Mouse (Mus musculus) liver, adult 2 months (tissue): Measurements from ENCODE around the gene St5. TPM values are rescaled to one million over a fixed set of nuclear protein-coding genes. Genes with fewer than 3 reads are reported as not detected.

Experiments
- DNase-seq: peaks from one replicate; pipeline ENCODE4 v3.0.0-alpha.2; 2011; ENCODE audit warnings: low read depth, low spot score; ENCODE audit errors: extremely low read depth
- H3K27ac ChIP-seq: fragments of 200-500 bp; replicated peaks from 2 replicates; pipeline ENCODE4 v1.5.1; 2012; ENCODE audit warnings: low read depth, mild to moderate bottlenecking, control low read depth, inconsistent platforms, low read length; ENCODE audit not compliant: insufficient read depth
- H3K27me3 ChIP-seq: fragments of 200-500 bp; 2 replicates; pipeline ENCODE4 v1.6.1; 2012; ENCODE audit warnings: mild to moderate bottlenecking, moderate library complexity, low read length, inconsistent platforms; ENCODE audit not compliant: control insufficient read depth, insufficient read depth
- H3K36me3 ChIP-seq: fragments of 200-500 bp; 2 replicates; pipeline ENCODE4 v1.6.1; 2012; ENCODE audit warnings: low read length, inconsistent platforms; ENCODE audit not compliant: control insufficient read depth, insufficient read depth
- H3K4me1 ChIP-seq: fragments of 200-500 bp; 2 replicates; pipeline ENCODE4 v1.6.1; 2011; ENCODE audit warnings: low read length; ENCODE audit not compliant: control insufficient read depth, insufficient read depth
- H3K4me3 ChIP-seq: fragments of 200-500 bp; 2 replicates; pipeline ENCODE4 v1.5.1; 2011; ENCODE audit warnings: low read depth, mild to moderate bottlenecking, control low read depth, low read length, moderate library complexity; ENCODE audit not compliant: insufficient read depth
- H3K79me2 ChIP-seq: fragments of 200-500 bp; 2 replicates; pipeline ENCODE4 v1.6.1; 2012; ENCODE audit warnings: inconsistent platforms, mild to moderate bottlenecking, low read length, moderate library complexity; ENCODE audit not compliant: control insufficient read depth, insufficient read depth
- H3K9ac ChIP-seq: fragments of 200-500 bp; 2 replicates; pipeline ENCODE4 v1.6.1; 2012; ENCODE audit warnings: low read depth, mild to moderate bottlenecking, control low read depth, inconsistent platforms, low read length
- CTCF ChIP-seq: fragments of 200-500 bp; IDR thresholded peaks from 2 replicates; pipeline ENCODE4 v1.5.1; 2011; ENCODE audit warnings: low read depth, low read length, control low read depth
- POLR2A ChIP-seq: fragments of 200-500 bp; IDR thresholded peaks from 2 replicates; pipeline ENCODE4 v1.6.1; 2011; ENCODE audit warnings: low read length, control low read depth; ENCODE audit not compliant: insufficient read depth; ENCODE audit errors: extremely low read depth
- WGBS: fragments of 180-500 bp; shearing (Covaris S2); methylation state at CpG from one replicate; pipeline ENCODE4 v1.1.7; 2018; 5-methylcytosine and 5-hydroxymethylcytosine counted together
- polyA plus RNA-seq: library from polyadenylated mRNA; depleted of rRNA; stranded (reverse); fragments of >200 nt; gene quantifications from 2 replicates; pipeline ENCODE4 v1.2.3, GENCODE M21; 2012
- total RNA-seq: library from RNA; depleted of rRNA; stranded (reverse); fragments of >200 nt; gene quantifications from 2 replicates; pipeline ENCODE4 v1.2.3, GENCODE M21; 2014

The St5 gene
- total and polyA plus RNA-seq, 2 experiments: 8.3 to 36.4 TPM

GRCm38 (mm10) chr7:109527536-109527935 lies 175.9 kb downstream of the St5 start:
- Histone ChIP-seq H3K4me3 (no peak overlapping the region), H3K27ac (no peak overlapping the region), H3K9ac (no peak overlapping the region), H3K4me1 (peaks cover 22% of the 10 kb centered on the region), H3K79me2 (no peaks in the 10 kb centered on the region), H3K27me3 (no peaks in the 10 kb centered on the region), H3K36me3 (peaks cover 46% of the 10 kb centered on the region)
- DNase-seq: no peak
- 49% methylated on average over 3 of the region's 3 CpGs for WGBS
- TF ChIP-seq POLR2A: no peak
- no peak for TF ChIP-seq CTCF

- Histone ChIP-seq H3K27me3 (no peaks in the 10 kb centered on the region), H3K4me1 (peaks cover 26% of the 10 kb centered on the region), H3K79me2 (no peaks in the 10 kb centered on the region), H3K36me3 (peaks cover 50% of the 10 kb centered on the region), H3K9ac (no peak overlapping the region), H3K27ac (peak overlapping the region; percentile 51), H3K4me3 (no peak overlapping the region)
- peak; percentile 85 for DNase-seq
- whole genome bisulfite sequencing: 22% methylated on average over 16 of the region's 16 CpGs
- no peak for TF ChIP-seq POLR2A
- TF ChIP-seq CTCF: no peak
Observed at GRCm38 (mm10) chr7:109525740-109526663, 177.4 kb downstream of the St5 start.

DNA sequence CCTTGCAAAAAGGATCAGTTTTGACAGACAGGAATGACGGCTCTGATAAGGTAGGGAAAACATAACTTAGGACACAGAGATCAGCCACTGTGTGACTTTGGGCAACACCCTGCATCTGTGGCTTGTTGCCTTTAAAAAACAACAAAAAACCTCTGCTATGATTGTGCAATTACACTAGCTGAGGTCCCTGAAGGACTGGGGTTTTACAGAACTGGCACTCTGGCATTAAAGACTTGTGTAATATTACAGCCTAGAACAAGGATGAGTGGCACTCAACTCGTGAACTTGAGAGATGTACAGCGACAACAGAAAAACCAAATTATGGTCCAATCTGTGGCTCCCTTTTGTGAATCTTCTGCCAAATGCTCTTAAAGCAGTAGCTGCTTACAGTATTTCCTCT lies 178.6 kb downstream of the St5 start:
- WGBS: 20% methylated on average over 3 of the region's 3 CpGs
- H3K36me3 ChIP-seq: peaks cover 49% of the 10 kb centered on the region
- peaks cover 3% of the 10 kb centered on the region; the same call in 1 of the 2 replicates for H3K79me2 ChIP-seq
- no peak overlapping the region for H3K9ac ChIP-seq
- no peak overlapping the region for H3K4me3 ChIP-seq
- peak overlapping the region; percentile 51 for H3K27ac ChIP-seq
- DNase-seq: peak; percentile 74
- no peaks in the 10 kb centered on the region for H3K27me3 ChIP-seq
- peaks cover 31% of the 10 kb centered on the region for H3K4me1 ChIP-seq
- TF ChIP-seq POLR2A: no peak
- no peak for TF ChIP-seq CTCF

DNA sequence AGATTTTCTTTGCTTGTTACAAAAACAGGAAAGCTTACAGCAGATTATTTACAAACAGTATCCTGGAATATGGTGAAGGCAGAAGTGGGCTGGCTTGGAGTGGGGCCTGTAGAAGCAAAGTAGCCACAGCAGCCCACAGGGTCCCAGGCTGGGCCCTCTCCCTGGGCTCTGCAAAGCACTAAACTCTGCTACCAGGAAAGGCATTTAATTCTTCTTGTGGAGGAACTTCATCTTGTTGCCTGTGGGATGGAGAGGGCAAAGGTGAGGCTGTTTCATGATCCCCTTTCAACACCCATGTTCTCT lies 179.0 kb downstream of the St5 start:
- peak overlapping the region; percentile 51 for H3K27ac ChIP-seq
- no peak overlapping the region for H3K9ac ChIP-seq
- H3K36me3 ChIP-seq: peaks cover 49% of the 10 kb centered on the region
- TF ChIP-seq POLR2A (no peak), CTCF (no peak)
- no peak for DNase-seq
- no peak overlapping the region for H3K4me3 ChIP-seq
- H3K4me1 ChIP-seq: peaks cover 31% of the 10 kb centered on the region
- peaks cover 7% of the 10 kb centered on the region; the same call in 1 of the 2 replicates for H3K79me2 ChIP-seq
- no peaks in the 10 kb centered on the region for H3K27me3 ChIP-seq

DNA sequence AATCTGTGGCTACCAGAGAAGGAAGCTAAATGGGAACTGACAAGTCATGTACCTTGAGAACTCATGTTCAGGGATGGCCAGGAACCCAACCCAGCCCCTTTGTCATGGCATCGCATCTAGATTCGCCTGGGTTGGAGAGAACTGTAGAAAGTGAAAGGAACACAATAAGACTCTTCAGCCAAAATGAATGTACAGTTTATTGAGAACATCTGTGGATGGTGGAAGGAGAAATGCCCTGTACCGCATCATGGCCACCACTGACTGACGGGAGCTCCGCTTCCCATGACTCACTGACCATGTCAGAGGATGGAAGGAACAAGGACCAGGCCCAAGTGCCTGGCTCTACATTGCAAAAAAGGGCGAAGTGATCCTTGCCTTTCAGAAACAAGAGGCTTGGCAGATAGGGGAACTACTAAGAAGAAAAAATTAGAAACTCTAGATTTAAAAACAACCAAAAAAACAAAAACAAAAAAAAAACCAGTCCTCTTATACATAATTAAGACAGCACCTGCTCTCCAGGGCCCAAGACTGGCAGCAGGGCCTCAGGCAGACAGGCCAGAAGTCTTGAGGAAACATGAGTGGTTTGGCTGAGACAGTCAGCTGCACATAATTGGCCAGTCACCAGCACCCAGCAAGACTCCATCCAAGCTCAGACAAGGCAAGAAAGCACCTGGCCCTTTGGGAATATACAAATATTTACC lies 179.5 kb downstream of the St5 start:
- TF ChIP-seq POLR2A (no peak), CTCF (no peak)
- DNase-seq: no peak
- Histone ChIP-seq H3K79me2 (peaks cover 10% of the 10 kb centered on the region; the same call in 1 of the 2 replicates), H3K27me3 (no peaks in the 10 kb centered on the region), H3K4me1 (peaks cover 31% of the 10 kb centered on the region), H3K4me3 (no peak overlapping the region), H3K9ac (no peak overlapping the region), H3K27ac (peak overlapping the region; percentile 51), H3K36me3 (peaks cover 49% of the 10 kb centered on the region)
- WGBS: 85% methylated on average over 6 of the region's 6 CpGs
